ENCODE assay signal across 9 mouse cellular contexts in the genomic region with DNA sequence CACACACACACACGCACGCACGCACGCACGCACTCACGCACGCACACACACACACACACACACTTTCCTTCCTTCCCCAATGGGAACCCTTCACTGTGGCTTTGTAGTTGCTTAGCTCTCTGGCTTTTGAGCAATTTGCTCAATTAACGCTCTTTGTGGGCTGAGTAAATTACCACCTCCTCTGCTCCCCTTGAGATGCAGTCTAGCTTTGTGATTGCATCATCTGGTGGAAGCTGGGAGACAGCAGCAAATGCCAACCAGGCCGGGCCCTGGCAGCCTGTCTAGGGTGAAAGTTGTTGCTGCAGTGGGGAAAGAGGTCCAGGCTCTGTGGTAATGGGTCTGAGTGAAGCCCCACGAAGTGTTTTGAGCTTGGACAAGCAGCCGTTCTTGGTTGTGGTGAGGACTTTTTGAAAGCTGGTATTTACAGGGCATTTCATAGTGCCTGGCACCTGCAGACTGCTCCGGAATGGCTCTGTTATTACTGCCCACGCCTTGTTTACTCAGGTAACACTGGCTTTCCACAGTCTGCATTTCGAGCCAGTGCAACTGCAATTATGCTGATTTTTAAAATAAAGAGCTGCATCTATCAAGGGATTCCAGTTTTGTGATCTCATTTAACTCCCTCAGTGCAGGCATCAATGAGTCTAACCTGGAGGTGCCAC. TPM values are rescaled to one million over a fixed set of nuclear protein-coding genes. Genes with fewer than 3 reads are reported as not detected.
DNase-seq lines count a peak whose midpoint lies in the region; ATAC-seq lines count a peak whose summit lies in the region.
"Had no signal": no experiment of that assay in that cellular context is flagged by ENCODE, and none has a peak within 500 bp of the region (broad histone marks: within the 10 kb centered on the region; RNA-seq: fewer than 3 reads in every experiment).

No protein-coding gene starts in this region.

- H3K36me3 ChIP-seq in liver, embryonic 16.5 days (ENCODE audit: control insufficient read depth, insufficient read depth): no peaks in the 10 kb centered on the region; the same call in 1 of the 2 replicates
- no peaks in the 10 kb centered on the region for H3K36me3 ChIP-seq in stomach, embryonic 16.5 days (ENCODE audit: control insufficient read depth, insufficient read depth, low read length)
- H3K36me3 ChIP-seq: heart, embryonic 13.5 days had no signal

- H3K4me3 ChIP-seq in liver, embryonic 16.5 days (ENCODE audit: low read depth, low read length): no peak overlapping the region
- H3K4me3 ChIP-seq in stomach, embryonic 16.5 days (replicated peaks; ENCODE audit: low read length): no peak overlapping the region
- H3K4me3 ChIP-seq: heart, embryonic 13.5 days had no signal

- H3K27me3 ChIP-seq in liver, embryonic 16.5 days (ENCODE audit: control insufficient read depth, insufficient read depth, low read depth, low read length): no peaks in the 10 kb centered on the region
- H3K27me3 ChIP-seq in stomach, embryonic 16.5 days (ENCODE audit: control insufficient read depth, insufficient read depth, low read length): no peaks in the 10 kb centered on the region
- H3K27me3 ChIP-seq: heart, embryonic 13.5 days had no signal

- peak; percentile 22 for DNase-seq in kidney, postnatal 14 days
- DNase-seq in kidney, adult 18-20 months: no peak
- peak; percentile 33 for DNase-seq in CD4-positive, CD25-positive, alpha-beta regulatory T cell, adult 2 months (ENCODE audit: low read depth, low spot score)
- DNase-seq in adrenal gland, postnatal 36 days: peak; percentile 48 to 58
- no peak for DNase-seq in yolk sac, embryonic 10.5 days (ENCODE audit: low spot score)
- no peak for DNase-seq in kidney, postnatal 4 days

- H3K27ac ChIP-seq in liver, embryonic 16.5 days (ENCODE audit: low read length): peak overlapping the region; percentile 9; the same call in 1 of the 2 replicates
- H3K27ac ChIP-seq in stomach, embryonic 16.5 days (ENCODE audit: low read length): peak overlapping the region; percentile 55; the same call in 1 of the 2 replicates
- H3K27ac ChIP-seq: heart, embryonic 13.5 days had no signal

- no peaks in the 10 kb centered on the region for H3K9me3 ChIP-seq in liver, embryonic 16.5 days (replicated peaks; ENCODE audit: control insufficient read depth, low read length)
- H3K9me3 ChIP-seq in stomach, embryonic 16.5 days (replicated peaks; ENCODE audit: control insufficient read depth, low read length): no peaks in the 10 kb centered on the region
- H3K9me3 ChIP-seq: heart, embryonic 13.5 days had no signal

- WGBS in liver, embryonic 16.5 days (ENCODE audit: insufficient replicate concordance): 61% methylated on average over 14 of the region's 14 CpGs
- WGBS in stomach, embryonic 16.5 days: 73% methylated on average over 14 of the region's 14 CpGs

- H3K4me2 ChIP-seq in liver, embryonic 16.5 days (ENCODE audit: low read depth, low read length): no peak overlapping the region
- H3K4me2 ChIP-seq in stomach, embryonic 16.5 days (ENCODE audit: low read depth, low read length): no peak overlapping the region
- H3K4me2 ChIP-seq: heart, embryonic 13.5 days had no signal

- H3K9ac ChIP-seq in liver, embryonic 16.5 days (ENCODE audit: low read depth, low read length): no peak overlapping the region
- no peak overlapping the region for H3K9ac ChIP-seq in stomach, embryonic 16.5 days (ENCODE audit: low read length)
- H3K9ac ChIP-seq: heart, embryonic 13.5 days had no signal

- 0 out of 2 replicates have a peak, but pooled peaks have one; percentile 26 for ATAC-seq in liver, embryonic 16.5 days (ENCODE audit: low read depth)
- ATAC-seq in stomach, embryonic 16.5 days (ENCODE audit: insufficient read depth, low FRiP score): no peak

- H3K4me1 ChIP-seq in liver, embryonic 16.5 days (ENCODE audit: control insufficient read depth, low read depth, low read length): peaks cover 7% of the 10 kb centered on the region
- H3K4me1 ChIP-seq in stomach, embryonic 16.5 days (ENCODE audit: control insufficient read depth, insufficient read depth, low read length): peaks cover 3% of the 10 kb centered on the region; the same call in 1 of the 2 replicates

RNA-seq across cellular contexts. Expression of a gene that starts 10.0 kb away (rescaled TPM):
- total RNA-seq in adrenal gland, postnatal 36 days (2021): 1 to 10 TPM; 9.1 to 9.7 TPM
- 2.9 and 3.1 TPM in 2 replicates for polyA plus RNA-seq in liver, embryonic 16.5 days (2015; fragmentation: Nextera tagmentation; extraction: Ambion mirVana)
- polyA plus RNA-seq in stomach, embryonic 16.5 days (2015; fragmentation: Nextera tagmentation; extraction: Ambion mirVana): 4.8 and 5.2 TPM in 2 replicates

Comparison
In these comparisons a context has a peak if more than half of its experiments do, and no peak if none do; other contexts are left out.
1. DNase-seq: peak in kidney, postnatal 14 days (single experiment), CD4-positive, CD25-positive, alpha-beta regulatory T cell, adult 2 months (single experiment) and adrenal gland, postnatal 36 days (2 of 2); none in kidney, adult 18-20 months (single experiment), yolk sac, embryonic 10.5 days (single experiment) and kidney, postnatal 4 days (0 of 2).